Mouse (Mus musculus) midbrain, embryonic 10.5 days (tissue): ENCODE measurements around the gene Cox8a. TPM values are rescaled to one million over a fixed set of nuclear protein-coding genes. Genes with fewer than 3 reads are reported as not detected.

ENCODE experiments used
- DNase-seq: peaks from one replicate; pipeline ENCODE4 v3.0.0-alpha.2; 2017; ENCODE audit warnings: low spot score
- H3K27ac ChIP-seq: fragments of 300-500 bp; sonication (generic); replicated peaks from 2 replicates; pipeline ENCODE4 v1.5.1; 2016; ENCODE audit warnings: mild to moderate bottlenecking
- H3K27me3 ChIP-seq: fragments of 300-500 bp; sonication (generic); 2 replicates; pipeline ENCODE4 v1.6.1; 2016; ENCODE audit warnings: low read depth, mild to moderate bottlenecking; ENCODE audit not compliant: poor library complexity, severe bottlenecking
- H3K36me3 ChIP-seq: fragments of 300-500 bp; sonication (generic); 2 replicates; pipeline ENCODE4 v1.6.1; 2016; ENCODE audit warnings: mild to moderate bottlenecking, moderate library complexity
- H3K4me1 ChIP-seq: fragments of 300-500 bp; sonication (generic); 2 replicates; pipeline ENCODE4 v1.6.1; 2016
- H3K4me3 ChIP-seq: fragments of 300-500 bp; sonication (generic); 2 replicates; pipeline ENCODE4 v1.5.1; 2016; ENCODE audit warnings: mild to moderate bottlenecking, moderate library complexity
- H3K9me3 ChIP-seq: fragments of 300-500 bp; sonication (generic); replicated peaks from 2 replicates; pipeline ENCODE4 v1.6.1; 2016; ENCODE audit warnings: mild to moderate bottlenecking
- WGBS: fragments of 180-500 bp; shearing (Covaris S2); methylation state at CpG from one replicate; pipeline ENCODE4 v1.1.7; 2016; 5-methylcytosine and 5-hydroxymethylcytosine counted together
- polyA plus RNA-seq: library from polyadenylated mRNA; unstranded; fragments of >200 nt; fragmentation: Nextera tagmentation; extraction: Ambion mirVana; gene quantifications from 2 replicates; pipeline ENCODE4 v1.2.1, GENCODE M21; 2016

The Cox8a gene
- polyA plus RNA-seq, 1 experiment from 2014 or later, result 900 TPM

GRCm38 (mm10) chr19:7195900-7196728 lies 21.3 kb downstream of the Cox8a start:
- H3K27ac ChIP-seq, result 0 out of 2 replicates have a peak overlapping the region, but pooled peaks have one; percentile 42
- H3K27me3 ChIP-seq, result peaks cover 44% of the 10 kb centered on the region
- H3K4me3 ChIP-seq, result no peak overlapping the region
- WGBS, result 15% methylated on average over 33 of the region's 33 CpGs
- no peaks in the 10 kb centered on the region for H3K9me3 ChIP-seq
- H3K4me1 ChIP-seq, result peaks cover 54% of the 10 kb centered on the region
- peaks cover 43% of the 10 kb centered on the region for H3K36me3 ChIP-seq
- peak; percentile 78 for DNase-seq

- 71% methylated on average over 2 of the region's 2 CpGs for WGBS
- Histone ChIP-seq H3K36me3 (peaks cover 7% of the 10 kb centered on the region), H3K9me3 (no peaks in the 10 kb centered on the region), H3K4me1 (peaks cover 65% of the 10 kb centered on the region), H3K4me3 (no peak overlapping the region), H3K27ac (no peak overlapping the region; the same call in 1 of the 2 replicates), H3K27me3 (peaks cover 77% of the 10 kb centered on the region)
- DNase-seq, result no peak
Observed at GRCm38 (mm10) chr19:7192561-7192967, 24.9 kb downstream of the Cox8a start.

- H3K36me3 ChIP-seq, result no peaks in the 10 kb centered on the region; the same call in 1 of the 2 replicates
- 54% methylated on average over 6 of the region's 6 CpGs for WGBS
- H3K27ac ChIP-seq, result peak overlapping the region; percentile 15
- peaks cover 81% of the 10 kb centered on the region for H3K27me3 ChIP-seq
- DNase-seq, result no peak
- no peak overlapping the region for H3K4me3 ChIP-seq
- H3K4me1 ChIP-seq, result peaks cover 63% of the 10 kb centered on the region
- no peaks in the 10 kb centered on the region for H3K9me3 ChIP-seq
Observed at GRCm38 (mm10) chr19:7191639-7192038, 25.8 kb downstream of the Cox8a start.

- WGBS, result 85% methylated on average over 5 of the region's 5 CpGs
- Histone ChIP-seq H3K9me3 (no peaks in the 10 kb centered on the region), H3K4me3 (no peak overlapping the region), H3K27ac (peak overlapping the region; percentile 15; the same call in 1 of the 2 replicates), H3K4me1 (peaks cover 63% of the 10 kb centered on the region), H3K36me3 (no peaks in the 10 kb centered on the region), H3K27me3 (peaks cover 88% of the 10 kb centered on the region)
- no peak for DNase-seq
Observed at GRCm38 (mm10) chr19:7190986-7191385, 26.4 kb downstream of the Cox8a start.

GRCm38 (mm10) chr19:7189026-7189425 lies 28.4 kb downstream of the Cox8a start:
- H3K27me3 ChIP-seq, result peaks cover 95% of the 10 kb centered on the region
- H3K36me3 ChIP-seq, result no peaks in the 10 kb centered on the region
- no peaks in the 10 kb centered on the region for H3K9me3 ChIP-seq
- H3K27ac ChIP-seq, result peak overlapping the region; percentile 59
- no peak overlapping the region for H3K4me3 ChIP-seq
- 87% methylated on average over 4 of the region's 4 CpGs for WGBS
- peaks cover 68% of the 10 kb centered on the region for H3K4me1 ChIP-seq
- no peak for DNase-seq

GRCm38 (mm10) chr19:7187157-7187556 lies 30.3 kb downstream of the Cox8a start:
- Histone ChIP-seq H3K27ac (peak overlapping the region; percentile 39), H3K4me1 (peaks cover 69% of the 10 kb centered on the region), H3K9me3 (no peaks in the 10 kb centered on the region), H3K36me3 (no peaks in the 10 kb centered on the region), H3K4me3 (no peak overlapping the region), H3K27me3 (peaks cover 96% of the 10 kb centered on the region)
- 60% methylated on average over 5 of the region's 5 CpGs for WGBS
- no peak for DNase-seq

GRCm38 (mm10) chr19:7185715-7186291 lies 31.6 kb downstream of the Cox8a start:
- H3K27me3 ChIP-seq, result peaks cover 96% of the 10 kb centered on the region
- DNase-seq, result no peak
- H3K4me1 ChIP-seq, result peaks cover 65% of the 10 kb centered on the region
- H3K36me3 ChIP-seq, result no peaks in the 10 kb centered on the region
- peak overlapping the region; percentile 53 for H3K27ac ChIP-seq
- WGBS, result 7% methylated on average over 18 of the region's 18 CpGs
- peak overlapping the region; percentile 20 for H3K4me3 ChIP-seq
- no peaks in the 10 kb centered on the region for H3K9me3 ChIP-seq

GRCm38 (mm10) chr19:7185059-7185458 lies 32.4 kb downstream of the Cox8a start:
- H3K4me3 ChIP-seq, result no peak overlapping the region
- no peak for DNase-seq
- H3K36me3 ChIP-seq, result no peaks in the 10 kb centered on the region
- peak overlapping the region; percentile 53 for H3K27ac ChIP-seq
- WGBS, result 33% methylated on average over 4 of the region's 4 CpGs
- H3K27me3 ChIP-seq, result peaks cover 98% of the 10 kb centered on the region
- H3K9me3 ChIP-seq, result no peaks in the 10 kb centered on the region
- H3K4me1 ChIP-seq, result peaks cover 65% of the 10 kb centered on the region

GRCm38 (mm10) chr19:7183419-7183818 lies 34.0 kb downstream of the Cox8a start:
- Histone ChIP-seq H3K27me3 (peaks cover 99% of the 10 kb centered on the region), H3K36me3 (no peaks in the 10 kb centered on the region), H3K9me3 (no peaks in the 10 kb centered on the region), H3K4me3 (no peak overlapping the region), H3K4me1 (peaks cover 62% of the 10 kb centered on the region), H3K27ac (0 out of 2 replicates have a peak overlapping the region, but pooled peaks have one; percentile 18)
- WGBS, result 62% methylated on average over 11 of the region's 11 CpGs
- DNase-seq, result no peak

- no peak for DNase-seq
- Histone ChIP-seq H3K4me3 (0 out of 2 replicates have a peak overlapping the region, but pooled peaks have one; percentile 16), H3K9me3 (no peaks in the 10 kb centered on the region), H3K36me3 (no peaks in the 10 kb centered on the region), H3K27ac (no peak overlapping the region; the same call in 1 of the 2 replicates), H3K4me1 (peaks cover 69% of the 10 kb centered on the region), H3K27me3 (peaks cover 99% of the 10 kb centered on the region)
- WGBS, result 13% methylated on average over 23 of the region's 23 CpGs
Observed at GRCm38 (mm10) chr19:7182273-7182949, 35.0 kb downstream of the Cox8a start.

- H3K27me3 ChIP-seq, result peaks cover 97% of the 10 kb centered on the region
- peaks cover 68% of the 10 kb centered on the region for H3K4me1 ChIP-seq
- H3K9me3 ChIP-seq, result no peaks in the 10 kb centered on the region
- no peak for DNase-seq
- WGBS, result 70% methylated on average over 7 of the region's 7 CpGs
- H3K36me3 ChIP-seq, result no peaks in the 10 kb centered on the region
- H3K4me3 ChIP-seq, result no peak overlapping the region
- H3K27ac ChIP-seq, result no peak overlapping the region
Observed at GRCm38 (mm10) chr19:7181496-7181895, 35.9 kb downstream of the Cox8a start.

GRCm38 (mm10) chr19:7180756-7181405 lies 36.5 kb downstream of the Cox8a start:
- no peak overlapping the region for H3K4me3 ChIP-seq
- DNase-seq, result no peak
- no peaks in the 10 kb centered on the region for H3K36me3 ChIP-seq
- 76% methylated on average over 8 of the region's 8 CpGs for WGBS
- H3K9me3 ChIP-seq, result no peaks in the 10 kb centered on the region
- peaks cover 97% of the 10 kb centered on the region for H3K27me3 ChIP-seq
- no peak overlapping the region for H3K27ac ChIP-seq
- peaks cover 68% of the 10 kb centered on the region for H3K4me1 ChIP-seq
